Mouse (Mus musculus): ENCODE results near the gene Olfr482. TPM values are rescaled to one million over a fixed set of nuclear protein-coding genes. Genes with fewer than 3 reads are reported as not detected.

Olfr482 gene
- under 1 TPM; 0.46 to 0.61 TPM for total RNA-seq (2021)
- long read RNA-seq, experiment 1, result 0 reads
- long read RNA-seq, experiment 2, result 0 reads

DNA sequence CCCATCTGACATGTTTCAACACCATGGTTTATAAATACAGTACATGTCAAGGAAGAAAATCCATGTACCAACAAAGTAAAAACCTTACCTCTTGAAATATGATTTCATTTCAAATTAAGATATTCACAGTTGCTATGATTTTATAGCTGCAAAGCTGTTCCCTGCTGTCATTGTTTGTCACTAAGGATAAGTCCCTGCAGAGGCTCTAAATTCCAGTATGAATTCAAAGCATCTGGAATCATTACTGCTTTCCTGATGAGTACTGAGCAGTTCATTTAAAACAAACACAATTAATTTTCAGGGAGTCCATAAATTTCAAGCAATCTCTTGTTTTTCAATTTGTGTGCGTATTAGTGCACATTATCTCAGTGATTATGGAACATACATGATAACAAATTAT is at the start of gene Olfr482:
Gene Olfr482, minus strand, starts transcription at position 101 of the 400 bp plus-strand sequence.
- no peak for DNase-seq

DNA sequence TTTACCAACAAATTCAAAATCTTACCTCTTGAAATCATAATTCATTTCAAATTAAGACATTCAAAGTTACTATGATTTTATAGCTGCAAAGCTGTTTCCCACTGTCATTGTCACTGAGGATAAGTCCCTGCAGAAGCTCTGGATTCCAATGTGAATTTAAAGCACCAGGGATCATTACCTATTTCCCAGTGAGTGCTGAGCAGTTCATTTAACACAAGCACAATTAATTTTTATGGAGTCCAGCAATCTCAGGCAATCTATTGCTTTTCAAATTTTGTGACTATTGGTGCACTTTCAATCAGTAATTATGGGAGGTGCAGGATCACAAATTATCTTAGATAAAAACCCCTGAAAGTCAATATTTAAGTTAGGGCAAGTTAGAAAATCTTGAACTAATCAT is 30.0 kb upstream of the Olfr482 start, which contains the start of gene Olfr484:
Gene Olfr484, minus strand, starts transcription at position 101 of the 400 bp plus-strand sequence.
- no peak for DNase-seq

DNA sequence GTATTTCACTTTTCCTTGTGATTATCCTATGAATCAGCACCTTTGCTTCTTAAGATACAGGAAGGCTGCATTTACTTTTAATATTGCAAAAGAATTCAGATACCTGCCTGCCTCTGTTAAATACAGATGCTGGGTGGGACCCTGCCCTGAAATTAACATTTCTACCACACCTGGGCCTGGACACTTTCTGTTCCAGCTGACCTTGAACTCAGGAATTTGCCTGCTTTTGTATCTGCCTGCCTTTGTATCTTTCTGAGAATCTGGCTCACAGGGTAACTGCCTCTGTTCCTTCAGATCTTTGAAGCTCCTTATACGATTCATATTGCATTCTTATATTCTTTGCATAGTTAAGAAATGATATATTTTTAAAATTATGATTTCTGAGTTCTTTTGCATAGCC is 24.0 kb upstream of the Olfr482 start:
- DNase-seq, result no peak

DNA sequence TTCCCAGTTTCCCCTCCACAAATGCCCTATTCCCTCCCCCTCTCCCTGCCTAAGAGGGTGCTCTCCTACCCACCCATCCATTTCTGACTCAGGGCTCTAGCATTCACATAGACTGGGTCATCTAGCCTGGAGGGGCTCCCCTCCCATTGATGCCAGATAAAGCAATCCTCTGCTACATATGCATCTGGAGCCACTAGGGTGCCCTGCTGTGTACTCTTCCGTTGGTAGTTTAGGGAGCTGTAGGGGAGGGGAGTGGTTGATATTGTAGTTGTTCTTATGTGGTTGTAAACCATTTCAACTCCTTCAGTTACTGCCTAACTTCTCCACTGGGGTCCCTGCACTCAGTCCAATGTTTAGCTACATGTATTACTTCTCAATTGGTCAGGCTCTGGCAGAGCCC is 23.3 kb upstream of the Olfr482 start:
- no peak for DNase-seq

DNA sequence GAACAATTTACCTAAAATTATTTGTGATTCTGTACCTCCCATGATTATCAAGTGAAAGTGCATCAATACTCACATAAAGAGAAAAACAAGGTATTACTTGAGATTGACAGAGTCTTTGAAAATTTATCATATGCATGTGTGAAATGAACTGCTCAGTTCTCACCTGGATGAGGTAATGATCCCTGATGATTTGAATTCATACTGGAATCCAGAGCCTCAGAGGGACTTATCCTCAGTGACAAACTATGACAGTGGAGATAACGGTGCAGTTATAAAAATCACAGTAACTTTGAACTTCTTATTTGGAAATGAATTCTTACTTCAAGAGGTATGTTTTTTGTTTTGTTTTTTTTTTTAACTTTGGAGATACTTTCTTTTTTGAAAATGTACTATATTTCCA is 3.2 kb upstream of the Olfr482 start, which contains the start of gene Olfr483:
Gene Olfr483, plus strand, starts transcription at position 301 of the 400 bp plus-strand sequence.
- no peak for DNase-seq

DNA sequence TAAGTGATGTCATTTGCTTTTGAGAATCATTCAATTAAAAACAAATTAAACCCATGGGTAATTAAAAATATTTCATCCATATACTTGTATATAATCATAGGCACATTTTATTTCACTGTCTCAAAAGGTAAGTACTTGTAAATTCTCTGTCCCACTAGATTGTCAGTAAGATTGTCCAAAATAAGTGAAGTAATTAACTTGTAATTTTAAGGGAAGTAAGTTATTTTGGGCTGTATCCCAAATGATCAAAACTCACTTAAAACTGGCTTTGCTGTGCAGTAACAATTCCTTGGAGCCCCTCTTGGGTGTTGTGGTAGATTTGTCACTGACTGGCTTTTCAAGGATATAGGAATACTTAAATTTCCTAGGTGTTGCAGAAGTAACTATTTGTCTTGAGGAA is 17.8 kb downstream of the Olfr482 start, which contains the start of gene Olfr481:
Gene Olfr481, plus strand, starts transcription at position 301 of the 400 bp plus-strand sequence.
- no peak for DNase-seq

DNA sequence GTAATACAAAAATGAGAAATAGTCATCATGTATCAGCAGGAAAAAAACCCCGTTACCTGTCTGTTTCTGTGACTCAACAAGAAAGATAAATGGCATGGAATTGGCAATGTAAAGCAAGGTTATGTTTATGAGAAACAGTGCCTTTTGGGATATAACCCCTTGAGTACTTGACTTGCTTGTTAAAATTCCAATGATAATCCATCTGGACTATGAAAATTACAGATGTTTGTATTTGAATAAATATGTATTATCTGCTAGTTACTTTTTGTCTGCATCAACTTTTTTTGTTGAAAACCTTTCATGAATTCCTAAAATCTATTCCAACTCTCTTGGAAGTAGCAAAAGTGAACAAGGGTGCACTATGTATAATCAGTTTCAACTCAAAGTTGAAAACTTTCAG is 30.1 kb downstream of the Olfr482 start, which contains the start of gene Olfr480:
Gene Olfr480, minus strand, starts transcription at position 101 of the 400 bp plus-strand sequence.
- no peak for DNase-seq

DNA sequence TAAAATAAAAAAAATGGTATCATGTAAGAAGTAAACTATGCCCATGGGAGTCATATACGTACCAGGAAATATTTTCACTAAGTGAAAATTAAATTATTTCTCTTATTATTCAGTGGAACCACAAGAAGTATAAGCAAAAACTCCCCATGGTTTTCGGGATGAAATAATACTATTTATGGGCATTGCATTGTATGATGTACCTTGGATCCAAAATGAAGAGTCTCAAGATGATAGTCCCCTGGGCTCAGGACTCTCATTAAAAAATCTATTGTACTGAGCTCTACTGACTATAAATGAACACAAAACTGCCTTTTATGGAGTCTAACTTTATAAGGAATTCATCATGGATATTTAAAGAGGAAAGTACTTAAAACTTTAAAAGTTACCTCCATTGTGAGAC is 47.0 kb downstream of the Olfr482 start, which contains the start of gene Olfr479:
Gene Olfr479, plus strand, starts transcription at position 301 of the 400 bp plus-strand sequence.
- no peak for DNase-seq

Other genes with a start within 250 kb of the Olfr482 start
- not detected for gene Olfr472, start 199.7 kb downstream of the Olfr482 start, total RNA-seq (2021)
- gene Olfr473, start 167.1 kb downstream of the Olfr482 start, total RNA-seq (2021), result not detected
- not detected for gene Olfr474, start 142.9 kb downstream of the Olfr482 start, total RNA-seq (2021)
- gene Olfr476, start 132.8 kb downstream of the Olfr482 start, total RNA-seq (2021), result not detected
- not detected for gene Olfr477, start 110.9 kb downstream of the Olfr482 start, total RNA-seq (2021)
- gene Olfr478, start 63.6 kb downstream of the Olfr482 start, total RNA-seq (2021), result not detected
- not detected for gene Olfr479, start 46.9 kb downstream of the Olfr482 start, total RNA-seq (2021)
- gene Olfr480, start 30.2 kb downstream of the Olfr482 start, total RNA-seq (2021), result not detected
- gene Olfr481, start 17.7 kb downstream of the Olfr482 start, total RNA-seq (2021), result not detected
- gene Olfr483, start 3.3 kb upstream of the Olfr482 start, total RNA-seq (2021), result not detected
- gene Olfr484, start 29.9 kb upstream of the Olfr482 start, total RNA-seq (2021), result not detected
- not detected for gene Olfr485, start 62.3 kb upstream of the Olfr482 start, total RNA-seq (2021)
- gene Olfr486, start 75.2 kb upstream of the Olfr482 start, total RNA-seq (2021), result not detected
- not detected for gene Olfr487, start 117.0 kb upstream of the Olfr482 start, total RNA-seq (2021)
- gene Olfr488, start 160.8 kb upstream of the Olfr482 start, total RNA-seq (2021), result not detected
- gene Olfr490, start 191.3 kb upstream of the Olfr482 start, total RNA-seq (2021), result not detected
- not detected for gene Olfr491, start 215.9 kb upstream of the Olfr482 start, total RNA-seq (2021)
- not detected for gene Olfr492, start 226.1 kb upstream of the Olfr482 start, total RNA-seq (2021)
- not detected for gene Olfr493, start 249.4 kb upstream of the Olfr482 start, total RNA-seq (2021)

Measured in gastrocnemius, postnatal 25 days (tissue).